Mouse (Mus musculus) spleen, adult 2 months (tissue): Measurements from ENCODE around the gene Sorcs3. TPM values are rescaled to one million over a fixed set of nuclear protein-coding genes. Genes with fewer than 3 reads are reported as not detected.

Experiments used
- DNase-seq, 2 experiments: peaks; one replicate each; pipeline versions ENCODE4 v3.0.0 to v3.0.0-alpha.2; 2012 to 2021; ENCODE audit warnings: low spot score in 2 of 2, low read depth in 1 of 2
- H3K27ac ChIP-seq: fragments of 200-500 bp; 2 replicates; pipeline ENCODE4 v1.5.1; 2012; ENCODE audit warnings: low read length, inconsistent platforms; ENCODE audit not compliant: insufficient read depth
- H3K27me3 ChIP-seq: fragments of 200-500 bp; 2 replicates; pipeline ENCODE4 v1.6.1; 2012; ENCODE audit warnings: mild to moderate bottlenecking, moderate library complexity, low read length, inconsistent platforms; ENCODE audit not compliant: control insufficient read depth, insufficient read depth
- H3K36me3 ChIP-seq: fragments of 200-500 bp; 2 replicates; pipeline ENCODE4 v1.6.1; 2012; ENCODE audit warnings: mild to moderate bottlenecking, low read length, inconsistent platforms; ENCODE audit not compliant: control insufficient read depth, insufficient read depth
- H3K4me1 ChIP-seq: fragments of 200-500 bp; 2 replicates; pipeline ENCODE4 v1.6.1; 2011; ENCODE audit warnings: inconsistent platforms; ENCODE audit not compliant: control insufficient read depth, insufficient read depth, insufficient read length
- H3K4me3 ChIP-seq: fragments of 200-500 bp; 2 replicates; pipeline ENCODE4 v1.5.1; 2011; ENCODE audit warnings: mild to moderate bottlenecking, inconsistent platforms; ENCODE audit not compliant: insufficient read depth, insufficient read length; ENCODE audit errors: extremely low read depth
- CTCF ChIP-seq: fragments of 200-500 bp; IDR thresholded peaks from 2 replicates; pipeline ENCODE4 v1.5.1; 2011; ENCODE audit warnings: mild to moderate bottlenecking, inconsistent platforms; ENCODE audit not compliant: insufficient read depth, insufficient read length, insufficient replicate concordance; ENCODE audit errors: extremely low read depth
- POLR2A ChIP-seq: fragments of 200-500 bp; IDR thresholded peaks from 2 replicates; pipeline ENCODE4 v1.6.1; 2011; ENCODE audit warnings: low read depth, low read length, inconsistent platforms
- WGBS: fragments of 180-500 bp; shearing (Covaris S2); methylation state at CpG from one replicate; pipeline ENCODE4 v1.1.7; 2018; 5-methylcytosine and 5-hydroxymethylcytosine counted together
- polyA plus RNA-seq: library from polyadenylated mRNA; depleted of rRNA; stranded (reverse); fragments of >200 nt; gene quantifications from 2 replicates; pipeline ENCODE4 v1.2.3, GENCODE M21; 2012

Gene Sorcs3
- polyA plus RNA-seq, 1 experiment: not detected

DNA sequence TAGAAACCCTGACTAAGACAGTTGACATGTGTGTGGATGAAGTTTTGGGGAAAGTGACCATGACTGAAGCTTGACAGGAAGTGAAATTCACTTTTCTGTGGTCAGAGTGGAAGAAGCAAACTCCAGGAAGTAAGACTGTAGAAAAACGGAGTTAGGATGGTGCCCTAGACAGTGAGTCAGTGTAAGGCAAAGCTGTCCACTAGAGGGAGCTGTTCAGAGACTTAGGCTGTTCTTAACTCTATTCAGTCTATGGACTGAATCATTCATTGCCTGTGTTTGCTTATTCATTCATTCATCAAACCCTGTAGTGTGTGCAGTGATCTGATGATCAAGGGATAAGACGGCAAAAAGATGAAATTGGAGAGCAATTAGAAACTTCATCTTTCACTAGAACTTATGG is 208.0 kb downstream of the Sorcs3 start:
- H3K36me3 ChIP-seq: no peaks in the 10 kb centered on the region
- TF ChIP-seq CTCF (no peak), POLR2A (no peak)
- no peaks in the 10 kb centered on the region for H3K4me1 ChIP-seq
- DNase-seq: no peak
- H3K27me3 ChIP-seq: no peaks in the 10 kb centered on the region
- H3K4me3 ChIP-seq: no peak overlapping the region
- 55% methylated on average over 2 of the region's 2 CpGs for WGBS
- H3K27ac ChIP-seq: no peak overlapping the region

DNA sequence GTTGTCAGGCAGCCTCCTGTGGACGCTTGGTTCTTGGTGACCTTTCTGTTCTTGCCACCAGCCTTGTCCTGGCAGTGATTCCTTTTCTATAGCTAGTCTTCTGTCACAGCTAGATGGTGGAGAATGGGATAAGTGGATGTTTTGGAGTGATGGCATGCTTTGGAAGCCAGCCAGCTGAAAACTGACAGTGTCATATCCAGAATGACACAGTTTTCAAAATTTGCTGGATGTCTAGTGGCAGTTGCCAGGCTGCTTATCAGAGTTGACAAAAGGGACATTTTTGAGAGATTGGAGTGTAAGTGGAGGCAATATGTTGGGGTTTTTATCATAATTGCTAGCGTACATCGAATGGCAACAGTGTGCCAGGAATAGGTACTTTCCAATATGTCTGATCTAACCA is 212.5 kb downstream of the Sorcs3 start:
- Histone ChIP-seq H3K27me3 (no peaks in the 10 kb centered on the region), H3K36me3 (no peaks in the 10 kb centered on the region), H3K4me1 (no peaks in the 10 kb centered on the region), H3K27ac (no peak overlapping the region), H3K4me3 (no peak overlapping the region)
- DNase-seq: no peak
- TF ChIP-seq CTCF: no peak
- TF ChIP-seq POLR2A: no peak
- WGBS: 76% methylated on average over 3 of the region's 3 CpGs

DNA sequence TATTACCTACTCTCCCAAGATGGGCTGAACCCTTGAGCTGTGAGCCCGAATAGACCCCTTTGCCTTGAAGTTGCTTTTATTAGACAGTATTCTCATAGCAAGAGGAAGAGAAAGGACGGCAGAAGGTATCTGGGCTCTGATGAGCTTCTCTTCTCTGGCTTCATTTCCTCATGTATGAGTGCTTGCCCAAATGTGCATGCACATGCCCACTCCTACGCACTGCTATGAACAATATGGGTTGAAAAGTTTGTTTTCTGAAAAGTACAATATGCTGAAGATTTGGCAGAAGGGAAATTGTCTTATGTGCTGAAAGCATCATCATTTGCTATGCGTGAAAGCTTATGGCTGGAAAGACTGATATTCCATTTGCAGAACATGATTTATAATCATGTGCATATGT is 223.4 kb downstream of the Sorcs3 start:
- Histone ChIP-seq H3K36me3 (no peaks in the 10 kb centered on the region), H3K27ac (no peak overlapping the region), H3K4me3 (no peak overlapping the region), H3K4me1 (no peaks in the 10 kb centered on the region), H3K27me3 (no peaks in the 10 kb centered on the region)
- no peak for DNase-seq
- WGBS: 82% methylated on average over 4 of the region's 4 CpGs
- TF ChIP-seq CTCF (no peak), POLR2A (no peak)

DNA sequence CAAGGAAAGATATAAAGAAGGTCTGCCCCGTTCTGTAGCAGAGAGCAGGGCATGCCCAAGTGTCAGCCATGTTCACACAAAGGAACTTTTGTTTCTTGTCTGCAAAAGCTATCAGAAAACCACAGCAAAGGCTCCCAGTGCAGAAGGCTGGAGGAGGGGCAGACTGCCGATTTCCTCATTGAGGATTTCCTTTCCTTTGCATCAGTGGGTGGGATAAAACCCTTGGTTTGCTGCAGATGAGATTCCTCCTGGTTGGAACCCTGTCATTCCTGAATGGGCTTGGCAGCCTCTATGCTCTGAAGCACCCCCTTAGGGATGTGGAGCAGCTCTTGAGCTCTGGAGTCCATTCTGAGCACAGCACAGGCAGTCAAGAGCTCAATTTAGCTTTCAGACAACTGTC is 223.9 kb downstream of the Sorcs3 start:
- H3K4me3 ChIP-seq: no peak overlapping the region
- H3K27ac ChIP-seq: no peak overlapping the region
- no peaks in the 10 kb centered on the region for H3K36me3 ChIP-seq
- H3K4me1 ChIP-seq: no peaks in the 10 kb centered on the region
- DNase-seq: no peak
- no peak for TF ChIP-seq CTCF
- TF ChIP-seq POLR2A: no peak
- WGBS: 35% methylated on average over 2 of the region's 2 CpGs
- H3K27me3 ChIP-seq: no peaks in the 10 kb centered on the region

DNA sequence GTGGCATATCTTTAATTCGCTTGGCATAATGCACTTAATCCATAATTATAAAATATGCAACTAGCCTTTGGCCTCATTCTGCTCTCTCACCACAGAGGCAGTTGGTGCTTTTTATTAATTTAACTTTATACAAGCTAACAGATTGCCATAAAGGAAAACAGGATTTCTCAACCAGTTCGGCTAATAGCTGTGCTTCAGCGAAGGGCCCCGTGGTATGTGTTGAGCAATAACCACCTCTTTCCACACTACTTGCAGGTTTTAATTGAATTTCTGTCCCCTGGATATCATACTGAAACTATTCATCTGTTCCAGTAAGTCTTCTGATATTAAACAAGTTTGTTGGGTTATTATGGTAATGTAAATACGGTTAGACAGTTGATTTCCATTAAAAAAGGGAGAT is 224.5 kb downstream of the Sorcs3 start:
- H3K27ac ChIP-seq: no peak overlapping the region
- H3K4me1 ChIP-seq: no peaks in the 10 kb centered on the region
- TF ChIP-seq CTCF (no peak), POLR2A (no peak)
- H3K36me3 ChIP-seq: no peaks in the 10 kb centered on the region
- no peak for DNase-seq
- H3K27me3 ChIP-seq: no peaks in the 10 kb centered on the region
- no peak overlapping the region for H3K4me3 ChIP-seq
- 87% methylated on average over 5 of the region's 5 CpGs for WGBS

DNA sequence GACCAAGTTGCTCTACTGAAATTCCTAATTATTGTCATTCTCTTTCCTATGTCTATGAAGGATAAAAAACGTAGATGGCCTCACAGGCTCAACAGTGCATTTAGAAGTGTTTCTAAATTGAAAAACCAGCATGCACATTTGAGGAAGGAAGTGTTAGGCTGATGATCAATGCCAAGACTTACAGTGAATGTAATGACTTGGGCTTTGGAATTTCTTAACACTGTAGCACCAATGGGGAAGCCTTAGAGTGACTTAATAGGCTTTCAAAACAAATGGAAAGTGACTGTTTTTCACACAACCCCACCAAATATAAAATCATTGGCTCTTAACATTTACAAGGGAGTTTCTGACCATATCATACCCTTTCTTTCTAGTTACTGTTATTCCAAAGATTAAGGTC is 232.6 kb downstream of the Sorcs3 start:
- 58% methylated on average over 1 of the region's 1 CpGs for WGBS
- no peak for DNase-seq
- Histone ChIP-seq H3K4me3 (no peak overlapping the region), H3K4me1 (no peaks in the 10 kb centered on the region), H3K27ac (no peak overlapping the region), H3K27me3 (no peaks in the 10 kb centered on the region), H3K36me3 (no peaks in the 10 kb centered on the region)
- TF ChIP-seq POLR2A (no peak), CTCF (no peak)

DNA sequence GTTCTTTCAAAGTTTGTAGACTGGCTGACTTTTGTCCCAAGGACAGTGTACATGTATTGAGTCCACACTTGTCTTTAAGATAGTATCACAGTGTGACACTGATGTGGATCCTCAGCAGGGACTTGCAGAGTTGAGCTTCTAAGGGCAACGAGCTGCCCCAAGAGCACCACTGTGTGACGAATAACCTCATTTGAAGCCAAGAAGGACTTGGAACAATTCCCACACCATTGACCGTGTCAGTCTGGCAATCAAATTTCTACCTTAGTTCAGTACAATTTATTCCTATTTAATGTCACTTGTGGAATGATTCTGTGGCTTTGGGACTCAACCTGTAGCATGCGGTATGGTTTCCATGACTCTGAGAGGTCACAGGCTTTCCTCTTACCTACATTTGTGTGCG is 255.3 kb downstream of the Sorcs3 start:
- WGBS: 90% methylated on average over 5 of the region's 5 CpGs
- no peak for DNase-seq
- TF ChIP-seq CTCF (no peak), POLR2A (no peak)
- H3K4me1 ChIP-seq: no peaks in the 10 kb centered on the region
- no peak overlapping the region for H3K4me3 ChIP-seq
- H3K27me3 ChIP-seq: no peaks in the 10 kb centered on the region
- no peaks in the 10 kb centered on the region for H3K36me3 ChIP-seq
- H3K27ac ChIP-seq: no peak overlapping the region
